Mouse (Mus musculus) CH12.LX (cell line): ENCODE data around the gene Gm45808. TPM values are rescaled to one million over a fixed set of nuclear protein-coding genes. Genes with fewer than 3 reads are reported as not detected.

Source experiments
- DNase-seq: peaks from one replicate; pipeline ENCODE4 v3.0.0-alpha.2; 2013; ENCODE audit errors: extremely low read depth
- H3K27ac ChIP-seq: 2 replicates; pipeline ENCODE4 v1.5.1; 2012; ENCODE audit warnings: low read depth, mild to moderate bottlenecking, control low read depth, moderate library complexity; ENCODE audit not compliant: insufficient read depth
- H3K27me3 ChIP-seq: replicated peaks from 2 replicates; pipeline ENCODE3; 2012; ENCODE audit warnings: inconsistent platforms
- H3K36me3 ChIP-seq, 2 experiments: replicated peaks in 1 of 2; 2 replicates each; pipeline versions ENCODE3 to v1.6.1; 2012; ENCODE audit warnings: inconsistent platforms in 1 of 2, low read length in 1 of 2, mild to moderate bottlenecking in 1 of 2, mixed read lengths in 1 of 2, moderate library complexity in 1 of 2; ENCODE audit not compliant: control insufficient read depth in 1 of 2, insufficient read depth in 1 of 2
- H3K4me1 ChIP-seq, 2 experiments: 2 replicates each; pipeline ENCODE4 v1.6.1; 2012; ENCODE audit warnings: inconsistent platforms in 1 of 2, moderate library complexity in 1 of 2; ENCODE audit not compliant: insufficient read depth in 2 of 2, control insufficient read depth in 1 of 2
- H3K4me2 ChIP-seq: 2 replicates; pipeline ENCODE4 v1.6.1; 2012; ENCODE audit warnings: low read depth, mild to moderate bottlenecking, control low read depth; ENCODE audit not compliant: poor library complexity, insufficient read depth, severe bottlenecking
- H3K4me3 ChIP-seq, 3 experiments: fragments of 150-350 bp in 1 of 3; sonication (generic) in 1 of 3; replicated peaks in 1 of 3; 2 replicates each; pipeline versions ENCODE3 to v1.5.1; 2011 to 2012; ENCODE audit warnings: low read depth in 2 of 3, low read length in 2 of 3, mild to moderate bottlenecking in 2 of 3, moderate library complexity in 2 of 3, control low read depth in 1 of 3, improper control_type of control experiment in 1 of 3, inconsistent platforms in 1 of 3, mixed read lengths in 1 of 3; ENCODE audit not compliant: poor library complexity in 1 of 3
- H3K79me2 ChIP-seq: replicated peaks from 2 replicates; pipeline ENCODE4 v1.6.1; 2012; ENCODE audit warnings: mild to moderate bottlenecking, moderate library complexity; ENCODE audit not compliant: control insufficient read depth, poor library complexity, insufficient read depth, severe bottlenecking; ENCODE audit errors: extremely low read depth
- H3K9ac ChIP-seq: 2 replicates; pipeline ENCODE4 v1.6.1; 2012; ENCODE audit warnings: low read depth, mild to moderate bottlenecking, control low read depth, moderate library complexity; ENCODE audit not compliant: insufficient read depth
- H3K9me3 ChIP-seq: replicated peaks from 2 replicates; pipeline ENCODE3; 2012; ENCODE audit warnings: low read length, inconsistent platforms, mixed read lengths
- BHLHE40 ChIP-seq: IDR thresholded peaks from 2 replicates; pipeline ENCODE4 v1.6.1; 2011; ENCODE audit warnings: mild to moderate bottlenecking, low read depth, low read length, improper control_type of control experiment
- CHD1 ChIP-seq: IDR thresholded peaks from 2 replicates; pipeline ENCODE4 v1.6.1; 2012; ENCODE audit warnings: low read depth, low read length, improper control_type of control experiment, inconsistent platforms
- CHD2 ChIP-seq: IDR thresholded peaks from 2 replicates; pipeline ENCODE4 v1.6.1; 2011; ENCODE audit warnings: low read length, improper control_type of control experiment
- ETS1 ChIP-seq: conservative IDR thresholded peaks from 2 replicates; pipeline ENCODE4 v1.6.1; 2012; ENCODE audit warnings: low read depth, mild to moderate bottlenecking, inconsistent platforms, low read length, improper control_type of control experiment, moderate library complexity
- HCFC1 ChIP-seq: IDR thresholded peaks from 2 replicates; pipeline ENCODE4 v1.6.1; 2012; ENCODE audit warnings: low read depth, mild to moderate bottlenecking, inconsistent platforms, low read length, improper control_type of control experiment
- JUN ChIP-seq: IDR thresholded peaks from 2 replicates; pipeline ENCODE4 v1.6.1; 2011; ENCODE audit warnings: low read depth, mild to moderate bottlenecking, low read length, improper control_type of control experiment, moderate library complexity; ENCODE audit not compliant: insufficient read depth
- MAFK ChIP-seq: IDR thresholded peaks from 2 replicates; pipeline ENCODE4 v1.6.1; 2011; ENCODE audit warnings: low read length, improper control_type of control experiment; ENCODE audit not compliant: insufficient replicate concordance
- MEF2A ChIP-seq: IDR thresholded peaks from 2 replicates; pipeline ENCODE4 v1.6.1; 2014; ENCODE audit warnings: low read depth, mild to moderate bottlenecking, inconsistent platforms, low read length, improper control_type of control experiment, borderline replicate concordance
- MXI1 ChIP-seq: IDR thresholded peaks from 2 replicates; pipeline ENCODE4 v1.6.1; 2011; ENCODE audit warnings: mild to moderate bottlenecking, low read depth, low read length, improper control_type of control experiment
- MYC ChIP-seq: IDR thresholded peaks from 2 replicates; pipeline ENCODE4 v1.6.1; 2011; ENCODE audit warnings: low read depth, mild to moderate bottlenecking, improper control_type of control experiment, low read length
- NELFE ChIP-seq: IDR thresholded peaks from 2 replicates; pipeline ENCODE4 v1.6.1; 2011; ENCODE audit warnings: low read depth, low read length, improper control_type of control experiment
- NRF1 ChIP-seq: IDR thresholded peaks from 2 replicates; pipeline ENCODE4 v1.6.1; 2014; ENCODE audit warnings: low read depth, mild to moderate bottlenecking, inconsistent platforms, low read length, improper control_type of control experiment, moderate library complexity
- PAX5 ChIP-seq: IDR thresholded peaks from 2 replicates; pipeline ENCODE4 v1.6.1; 2012; ENCODE audit warnings: low read length, inconsistent platforms, mixed read lengths
- POLR2A ChIP-seq: IDR thresholded peaks from 2 replicates; pipeline ENCODE4 v1.6.1; 2011; ENCODE audit warnings: low read depth, mild to moderate bottlenecking, improper control_type of control experiment, low read length
- POLR2AphosphoS2 ChIP-seq: IDR thresholded peaks from 2 replicates; pipeline ENCODE4 v1.6.1; 2011; ENCODE audit warnings: low read depth, low read length, improper control_type of control experiment
- RCOR1 ChIP-seq: conservative IDR thresholded peaks from 2 replicates; pipeline ENCODE4 v1.6.1; 2012; ENCODE audit warnings: low read depth, mild to moderate bottlenecking, inconsistent platforms, low read length, improper control_type of control experiment
- SIN3A ChIP-seq: IDR thresholded peaks from 2 replicates; pipeline ENCODE4 v1.6.1; 2012; ENCODE audit warnings: low read length, improper control_type of control experiment, inconsistent platforms
- TBP ChIP-seq: conservative IDR thresholded peaks from 2 replicates; pipeline ENCODE4 v1.6.1; 2011; ENCODE audit warnings: low read depth, low read length, improper control_type of control experiment
- TCF12 ChIP-seq: IDR thresholded peaks from 2 replicates; pipeline ENCODE4 v1.6.1; 2014; ENCODE audit warnings: low read depth, mild to moderate bottlenecking, inconsistent platforms, low read length, improper control_type of control experiment
- UBTF ChIP-seq: IDR thresholded peaks from 2 replicates; pipeline ENCODE4 v1.6.1; 2012; ENCODE audit warnings: low read depth, mild to moderate bottlenecking, inconsistent platforms, low read length, improper control_type of control experiment, moderate library complexity
- USF2 ChIP-seq: conservative IDR thresholded peaks from 2 replicates; pipeline ENCODE4 v1.6.1; 2011; ENCODE audit warnings: low read depth, low read length, improper control_type of control experiment
- ZKSCAN1 ChIP-seq: IDR thresholded peaks from 2 replicates; pipeline ENCODE4 v1.6.1; 2012; ENCODE audit warnings: low read depth, inconsistent platforms, low read length, improper control_type of control experiment, borderline replicate concordance
- ZMIZ1 ChIP-seq: IDR thresholded peaks from 2 replicates; pipeline ENCODE4 v1.6.1; 2012; ENCODE audit warnings: low read depth, mild to moderate bottlenecking, inconsistent platforms, low read length, improper control_type of control experiment
- ZNF384 ChIP-seq: IDR thresholded peaks from 2 replicates; pipeline ENCODE4 v1.6.1; 2012; ENCODE audit warnings: low read depth, low read length, improper control_type of control experiment, inconsistent platforms
- dilution Hi-C: fragments of 300-500 bp; cut with MboI; formaldehyde crosslinking; loops from 2 replicates; pipeline ENCODE4 v1.14.3; 2020; ENCODE audit warnings: low sequenced_read_pairs; ENCODE audit not compliant: extremely low pct_unique_long_range_greater_than_20kb, extremely low pct_ligation_motif_present
- in situ Hi-C: fragments of 300-500 bp; cut with MboI; formaldehyde crosslinking; loops from 3 replicates; pipeline ENCODE4 v1.14.3; 2019; ENCODE audit warnings: low sequenced_read_pairs, low pct_ligation_motif_present, low pct_unique_long_range_greater_than_20kb, mixed read lengths
- polyA plus RNA-seq: library from polyadenylated mRNA; unstranded; fragments of >175 nt; gene quantifications from 2 replicates; pipeline ENCODE4 v1.2.1, GENCODE M21; 2012; ENCODE audit warnings: low read depth; ENCODE audit not compliant: insufficient read length
- total RNA-seq, 2 experiments: library from RNA; depleted of rRNA; stranded (reverse); fragments of 300-350 nt in 1 of 2; fragments of >200 nt in 1 of 2; gene quantifications; 2 replicates each; pipeline ENCODE4 v1.2.3; 2012 to 2014

The Gm45808 gene
- total and polyA plus RNA-seq, 3 experiments, result 0.85 to 5.0 TPM; not detected in 1

- in situ Hi-C loops, result no loop called here
- H3K4me1 ChIP-seq, result peaks cover 6 to 30% of the 10 kb centered on the region in 2 experiments; a peak in 3 of 4 replicates
- H3K27ac ChIP-seq, result 0 out of 2 replicates have a peak within 1 kb of the TSS, but pooled peaks have one; percentile 1
- H3K79me2 ChIP-seq, result no peaks in the 10 kb centered on the region
- H3K9ac ChIP-seq, result peak within 1 kb of the TSS; percentile 87
- H3K9me3 ChIP-seq, result no peaks in the 10 kb centered on the region
- peak within 1 kb of the TSS; percentile 60 for H3K4me2 ChIP-seq
- no peaks in the 10 kb centered on the region for H3K27me3 ChIP-seq
- peak within 1 kb of the TSS; percentile 69 to 77 (median 74) for H3K4me3 ChIP-seq
- peaks cover 15 to 36% of the 10 kb centered on the region in 2 experiments for H3K36me3 ChIP-seq
- DNase-seq, result peak; percentile 67
- TF ChIP-seq BHLHE40 (no peak), USF2 (no peak), TBP (peak; percentile 70; the same call in 1 of the 2 replicates), ZMIZ1 (0 out of 2 replicates have a peak, but pooled peaks have one; percentile 34), HCFC1 (no peak; the same call in 1 of the 2 replicates), UBTF (no peak), MYC (no peak), NELFE (peak; percentile 87), MXI1 (0 out of 2 replicates have a peak, but pooled peaks have one; percentile 16), CHD2 (no peak; the same call in 1 of the 2 replicates), SIN3A (peak; percentile 57; the same call in 1 of the 2 replicates), ETS1 (no peak), JUN (no peak), NRF1 (0 out of 2 replicates have a peak, but pooled peaks have one; percentile 26), POLR2A (peak; percentile 92), ZNF384 (no peak), TCF12 (peak; percentile 85), CHD1 (no peak), POLR2AphosphoS2 (peak; percentile 45; the same call in 1 of the 2 replicates)
- dilution Hi-C loops, result no loop called here
These were observed 1.9 kb upstream of the Gm45808 start, which contains the start of gene Dhdh for GRCm38 (mm10) chr7:45488293-45489204. Gene Dhdh (minus strand): TSS chr7:45488805.

- Histone ChIP-seq H3K4me1 (peaks cover 4 to 25% of the 10 kb centered on the region in 2 experiments; a peak in 3 of 4 replicates), H3K27me3 (no peaks in the 10 kb centered on the region), H3K36me3 (peaks cover 8 to 30% of the 10 kb centered on the region in 2 experiments), H3K4me2 (peak overlapping the region; percentile 57), H3K27ac (no peak overlapping the region), H3K79me2 (no peaks in the 10 kb centered on the region), H3K9me3 (no peaks in the 10 kb centered on the region), H3K9ac (peak overlapping the region; percentile 87), H3K4me3 (peak overlapping the region; percentile 69 to 77 (median 74))
- TF ChIP-seq BHLHE40 (no peak), ETS1 (no peak), ZNF384 (no peak), MAFK (no peak), CHD2 (no peak), TBP (no peak), ZKSCAN1 (no peak), PAX5 (no peak), POLR2AphosphoS2 (no peak), MEF2A (no peak), RCOR1 (no peak), NELFE (no peak), NRF1 (no peak)
- in situ Hi-C loops, result no loop called here
- dilution Hi-C loops, result no loop called here
- no peak for DNase-seq
These were observed 1.3 kb upstream of the Gm45808 start for GRCm38 (mm10) chr7:45487861-45488292.
